Mouse (Mus musculus) midbrain, embryonic 16.5 days (tissue): ENCODE measurements around the gene Olfr1440. TPM values are rescaled to one million over a fixed set of nuclear protein-coding genes. Genes with fewer than 3 reads are reported as not detected.

Experiments
- ATAC-seq: fragments of 200-750 bp; cut with Nextera tagmentation; 2 replicates; pipeline ENCODE4 v1.8.0; 2017; ENCODE audit warnings: moderate TSS enrichment
- H3K27ac ChIP-seq: fragments of 300-500 bp; sonication (generic); 2 replicates; pipeline ENCODE4 v1.5.1; 2014; ENCODE audit warnings: mild to moderate bottlenecking, low read length, mixed read lengths
- H3K27me3 ChIP-seq: fragments of 300-500 bp; sonication (generic); 2 replicates; pipeline ENCODE4 v1.6.1; 2014; ENCODE audit warnings: low read depth, low read length, mixed read lengths; ENCODE audit not compliant: control insufficient read depth, insufficient read depth
- H3K36me3 ChIP-seq: fragments of 300-500 bp; sonication (generic); 2 replicates; pipeline ENCODE4 v1.6.1; 2014; ENCODE audit warnings: mild to moderate bottlenecking, low read length, moderate library complexity, mixed read lengths; ENCODE audit not compliant: control insufficient read depth, insufficient read depth
- H3K4me1 ChIP-seq: fragments of 300-500 bp; sonication (generic); 2 replicates; pipeline ENCODE4 v1.6.1; 2014; ENCODE audit warnings: mild to moderate bottlenecking, low read length, mixed read lengths; ENCODE audit not compliant: control insufficient read depth, insufficient read depth
- H3K4me2 ChIP-seq: fragments of 300-500 bp; sonication (generic); 2 replicates; pipeline ENCODE4 v1.6.1; 2014; ENCODE audit warnings: mild to moderate bottlenecking, low read length, mixed read lengths
- H3K4me3 ChIP-seq: fragments of 300-500 bp; sonication (generic); 2 replicates; pipeline ENCODE4 v1.5.1; 2014; ENCODE audit warnings: low read depth, mild to moderate bottlenecking, low read length, moderate library complexity, mixed read lengths
- H3K9ac ChIP-seq: fragments of 300-500 bp; sonication (generic); 2 replicates; pipeline ENCODE4 v1.6.1; 2014; ENCODE audit warnings: low read depth, low read length, mixed read lengths
- H3K9me3 ChIP-seq: fragments of 300-500 bp; sonication (generic); replicated peaks from 2 replicates; pipeline ENCODE4 v1.6.1; 2014; ENCODE audit warnings: mild to moderate bottlenecking, low read length, mixed read lengths; ENCODE audit not compliant: control insufficient read depth, poor library complexity, severe bottlenecking
- WGBS: fragments of 180-500 bp; shearing (Covaris S2); extraction: QIAGEN DNeasy Blood & Tissue Kit; methylation state at CpG from one replicate; pipeline ENCODE4 v1.1.7; 2014; 5-methylcytosine and 5-hydroxymethylcytosine counted together
- polyA plus RNA-seq: library from polyadenylated mRNA; unstranded; fragments of >200 nt; fragmentation: Nextera tagmentation; extraction: Ambion mirVana; gene quantifications from 2 replicates; pipeline ENCODE4 v1.2.1, GENCODE M21; 2015

Olfr1440 gene
- polyA plus RNA-seq, 1 experiment from 2014 or later, result not detected

DNA sequence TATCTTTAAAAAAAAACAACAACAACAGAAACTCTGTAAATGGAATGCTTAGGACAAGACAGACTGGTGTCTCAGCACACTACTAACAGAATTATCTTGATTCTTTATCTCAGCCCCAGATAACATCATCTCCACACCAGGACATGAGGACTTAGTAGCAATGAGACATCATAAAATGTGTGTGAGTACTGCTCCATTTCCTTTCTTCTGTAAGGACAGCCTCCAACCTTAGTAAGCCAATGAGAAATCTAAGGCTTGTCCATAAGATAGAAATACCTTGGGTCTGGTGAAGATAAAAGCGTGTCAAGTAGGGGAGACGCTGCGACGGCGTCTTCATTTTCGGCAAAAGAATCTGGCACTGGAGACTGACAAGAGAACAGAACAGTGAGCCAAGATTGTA lies 40.5 kb downstream of the Olfr1440 start, which contains the start of gene Pfpl:
Gene Pfpl (plus strand): TSS at position 301 of the 400 bp plus-strand sequence.
- WGBS, result 95% methylated on average over 6 of the region's 6 CpGs
- H3K4me2 ChIP-seq, result no peak within 1 kb of the TSS
- ATAC-seq, result no peak

DNA sequence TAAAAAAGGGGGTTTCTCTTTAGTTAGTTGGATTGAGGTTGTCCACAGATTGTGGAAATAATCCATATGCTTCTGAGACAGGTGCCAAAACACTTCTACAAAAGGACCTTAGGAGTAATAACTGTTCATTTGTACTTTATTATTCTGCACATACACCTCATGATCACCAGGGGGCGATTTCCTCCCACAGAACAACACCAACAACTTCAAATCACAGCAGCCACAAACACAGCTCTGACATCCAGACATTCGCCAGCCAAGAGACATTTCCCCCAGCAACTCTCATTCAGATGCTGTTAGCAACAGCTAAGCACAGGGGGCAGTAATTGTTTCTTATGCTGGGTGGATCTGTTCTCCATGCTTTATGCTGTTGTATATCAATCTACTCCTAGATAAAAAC lies 46.0 kb downstream of the Olfr1440 start:
- H3K4me2 ChIP-seq, result no peak overlapping the region
- H3K27ac ChIP-seq, result no peak overlapping the region
- no peak overlapping the region for H3K4me3 ChIP-seq
- H3K36me3 ChIP-seq, result no peaks in the 10 kb centered on the region
- peak; percentile 60 for ATAC-seq
- no peaks in the 10 kb centered on the region for H3K4me1 ChIP-seq
- H3K9me3 ChIP-seq, result no peaks in the 10 kb centered on the region
- no peaks in the 10 kb centered on the region for H3K27me3 ChIP-seq
- no peak overlapping the region for H3K9ac ChIP-seq
- WGBS, result 1% methylated on average over 2 of the region's 2 CpGs

More for the DNA sequence above, 40.5 kb downstream of the Olfr1440 start, which contains the start of gene Pfpl:
- Histone ChIP-seq H3K9me3 (no peaks in the 10 kb centered on the region), H3K4me1 (no peaks in the 10 kb centered on the region), H3K9ac (no peak within 1 kb of the TSS), H3K27me3 (no peaks in the 10 kb centered on the region), H3K27ac (no peak within 1 kb of the TSS), H3K36me3 (no peaks in the 10 kb centered on the region), H3K4me3 (no peak within 1 kb of the TSS)

DNA sequence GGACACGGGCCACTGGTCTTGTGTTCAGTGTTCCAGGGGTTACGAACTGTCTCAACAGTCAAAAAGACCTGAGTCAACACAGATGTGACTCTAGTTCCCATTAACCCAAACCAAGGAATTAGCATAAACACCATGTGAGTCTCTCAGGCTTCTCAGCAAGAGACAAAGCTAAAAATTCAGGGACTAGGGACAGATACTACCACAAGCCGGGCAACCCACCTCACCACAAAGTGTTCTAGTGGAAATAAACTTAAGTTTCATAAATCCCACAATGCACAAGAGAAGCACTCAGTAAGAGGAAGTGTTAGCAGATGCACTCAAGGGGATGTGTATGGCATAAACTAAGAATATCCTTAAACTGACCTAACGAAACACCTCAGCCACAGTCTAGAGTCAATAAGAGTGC lies 47.9 kb downstream of the Olfr1440 start:
- 83% methylated on average over 4 of the region's 4 CpGs for WGBS
- Histone ChIP-seq H3K4me2 (no peak overlapping the region), H3K27ac (no peak overlapping the region), H3K27me3 (no peaks in the 10 kb centered on the region), H3K9ac (no peak overlapping the region), H3K4me3 (no peak overlapping the region), H3K9me3 (no peaks in the 10 kb centered on the region), H3K4me1 (no peaks in the 10 kb centered on the region), H3K36me3 (no peaks in the 10 kb centered on the region)
- no peak for ATAC-seq

DNA sequence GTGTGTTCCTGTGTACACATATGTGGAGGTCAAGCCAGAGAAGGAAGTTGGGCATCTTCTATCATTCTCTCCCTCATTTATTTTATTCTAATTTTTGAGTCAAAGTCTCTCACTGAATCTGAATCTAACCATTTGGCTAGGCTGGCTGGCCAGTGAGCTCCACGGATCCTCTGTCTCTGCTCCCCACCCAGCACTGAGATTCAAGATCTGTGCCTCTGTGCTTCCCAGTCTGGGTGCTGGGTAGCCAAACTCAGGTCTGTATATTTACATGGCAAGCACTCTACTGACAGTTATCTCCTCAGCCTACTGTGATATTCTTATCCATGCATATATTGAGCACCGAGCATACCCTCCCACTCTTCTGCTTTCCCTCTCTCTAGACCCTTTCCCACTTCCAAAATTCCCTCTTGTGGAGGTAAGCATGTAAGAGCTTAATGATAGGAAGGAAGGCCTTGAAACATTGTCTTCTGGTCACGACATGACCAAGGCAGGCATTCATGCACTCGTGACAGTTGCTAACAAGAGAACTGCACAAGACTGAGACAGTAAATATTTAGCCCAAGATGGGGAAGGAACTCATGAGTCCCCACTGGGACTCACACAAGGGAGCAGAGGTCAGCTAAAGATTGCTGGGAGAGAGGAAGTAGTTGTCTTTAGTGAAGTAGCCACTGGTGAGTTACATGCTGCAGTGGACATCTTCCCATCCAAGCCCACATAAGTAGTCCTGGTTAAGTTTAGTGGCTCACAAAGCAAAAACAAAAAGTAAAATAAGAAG lies 48.9 kb downstream of the Olfr1440 start:
- no peak overlapping the region for H3K4me3 ChIP-seq
- 80% methylated on average over 4 of the region's 4 CpGs for WGBS
- no peak overlapping the region for H3K4me2 ChIP-seq
- H3K27me3 ChIP-seq, result no peaks in the 10 kb centered on the region
- no peak overlapping the region for H3K27ac ChIP-seq
- no peak overlapping the region for H3K9ac ChIP-seq
- no peaks in the 10 kb centered on the region for H3K4me1 ChIP-seq
- H3K9me3 ChIP-seq, result no peaks in the 10 kb centered on the region
- no peak for ATAC-seq
- H3K36me3 ChIP-seq, result no peaks in the 10 kb centered on the region

DNA sequence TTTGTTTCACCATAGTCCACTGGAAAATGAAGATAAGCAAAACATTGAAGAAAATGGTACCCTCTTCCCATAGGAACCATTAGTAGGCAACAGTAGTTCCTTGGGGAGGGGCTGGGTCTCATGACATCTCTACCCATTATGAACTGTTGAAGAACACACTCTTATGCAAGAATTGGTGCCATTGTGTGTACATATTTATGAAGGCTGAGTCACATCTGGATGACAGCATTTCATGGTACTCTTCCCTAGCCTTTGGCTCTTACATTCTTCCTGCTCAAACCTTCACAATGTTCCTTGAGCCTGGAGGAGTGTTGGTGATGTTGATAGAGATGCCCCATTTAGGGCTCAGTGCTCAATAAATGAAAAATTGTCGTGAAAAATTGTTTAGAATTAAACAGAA lies 52.5 kb downstream of the Olfr1440 start:
- Histone ChIP-seq H3K36me3 (no peaks in the 10 kb centered on the region), H3K4me3 (no peak overlapping the region), H3K9me3 (no peaks in the 10 kb centered on the region), H3K27me3 (no peaks in the 10 kb centered on the region), H3K4me1 (no peaks in the 10 kb centered on the region), H3K27ac (no peak overlapping the region), H3K9ac (no peak overlapping the region), H3K4me2 (no peak overlapping the region)
- WGBS, result 67% methylated on average over 1 of the region's 1 CpGs
- ATAC-seq, result no peak

DNA sequence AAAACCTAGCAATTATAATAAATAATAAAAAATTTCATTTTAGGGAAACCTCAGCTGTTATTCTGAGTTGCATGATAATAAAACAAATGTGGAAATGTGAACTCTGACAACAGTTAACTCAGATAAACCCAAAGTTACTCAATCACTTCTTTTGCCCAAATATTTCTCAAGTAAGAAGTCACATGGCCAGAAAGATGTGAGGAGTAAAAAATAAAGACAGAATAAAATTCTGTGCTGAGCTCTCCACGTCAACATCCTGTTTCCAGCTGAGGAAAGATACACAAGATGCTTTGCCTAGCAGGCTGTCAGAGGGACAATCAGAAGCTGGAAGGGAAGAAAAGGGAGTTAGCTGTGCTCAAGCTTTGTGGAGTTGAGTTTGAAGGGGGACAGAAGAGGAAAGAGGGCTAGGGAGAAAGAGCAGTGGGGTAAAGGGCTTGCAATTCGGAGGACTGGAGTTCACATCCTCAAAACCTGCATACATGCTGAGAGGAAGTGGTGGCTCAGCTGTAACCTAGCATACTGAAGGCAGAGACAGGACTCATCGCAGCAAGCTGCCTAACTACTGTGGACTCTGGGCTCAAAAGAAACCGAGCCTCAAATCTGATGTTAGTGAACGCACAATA lies 53.1 kb downstream of the Olfr1440 start:
- Histone ChIP-seq H3K27ac (no peak overlapping the region), H3K36me3 (no peaks in the 10 kb centered on the region), H3K9ac (no peak overlapping the region), H3K27me3 (no peaks in the 10 kb centered on the region), H3K9me3 (no peaks in the 10 kb centered on the region), H3K4me2 (no peak overlapping the region), H3K4me3 (no peak overlapping the region), H3K4me1 (no peaks in the 10 kb centered on the region)
- 63% methylated on average over 5 of the region's 5 CpGs for WGBS
- no peak for ATAC-seq

DNA sequence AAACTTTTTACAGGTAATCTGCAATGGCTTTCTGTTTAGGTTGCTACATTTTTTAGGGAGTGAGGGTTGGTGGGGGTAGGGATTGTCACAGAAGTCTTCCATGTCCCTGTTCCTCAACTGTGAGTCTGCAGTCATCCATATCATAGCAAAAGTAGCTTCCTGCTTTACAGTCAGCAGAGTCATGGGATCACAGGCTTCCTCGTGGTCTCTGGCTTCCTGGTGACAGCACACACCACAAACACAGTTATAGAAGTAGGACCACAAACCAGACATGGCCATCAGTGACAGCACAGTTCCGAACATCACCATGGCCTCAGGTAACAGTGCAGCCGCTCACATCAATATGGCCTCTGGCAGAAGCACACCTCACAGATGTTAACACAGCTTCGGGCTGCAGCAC lies 55.5 kb downstream of the Olfr1440 start:
- no peak overlapping the region for H3K9ac ChIP-seq
- no peaks in the 10 kb centered on the region for H3K9me3 ChIP-seq
- H3K4me3 ChIP-seq, result no peak overlapping the region
- WGBS, result 81% methylated on average over 4 of the region's 4 CpGs
- no peaks in the 10 kb centered on the region for H3K36me3 ChIP-seq
- H3K4me1 ChIP-seq, result no peaks in the 10 kb centered on the region
- ATAC-seq, result no peak
- H3K27me3 ChIP-seq, result no peaks in the 10 kb centered on the region
- H3K4me2 ChIP-seq, result no peak overlapping the region
- no peak overlapping the region for H3K27ac ChIP-seq

DNA sequence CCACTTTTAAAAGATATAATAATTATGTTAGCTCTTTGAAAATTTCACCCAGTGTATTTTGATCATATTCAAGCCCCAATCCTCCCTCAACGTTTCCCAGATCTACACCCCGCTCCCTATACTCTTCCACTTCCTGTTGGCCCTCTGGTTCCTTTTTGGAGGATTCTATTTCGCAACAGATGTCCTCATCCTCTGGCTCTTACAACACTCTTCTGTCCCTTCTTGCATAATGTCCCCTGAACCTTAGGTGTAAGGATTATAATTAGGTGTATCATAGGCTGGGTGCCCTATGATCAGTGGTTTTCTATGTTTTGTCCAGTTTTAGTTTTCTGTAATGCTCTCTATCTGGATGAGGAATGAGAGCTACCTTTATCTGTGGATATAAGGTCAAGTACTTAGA lies 57.9 kb downstream of the Olfr1440 start:
- 92% methylated on average over 3 of the region's 3 CpGs for WGBS

More for the DNA sequence above, 57.9 kb downstream of the Olfr1440 start:
- H3K9me3 ChIP-seq, result no peaks in the 10 kb centered on the region
- no peak for ATAC-seq
- H3K4me1 ChIP-seq, result no peaks in the 10 kb centered on the region
- H3K27me3 ChIP-seq, result no peaks in the 10 kb centered on the region
- H3K36me3 ChIP-seq, result no peaks in the 10 kb centered on the region
- no peak overlapping the region for H3K9ac ChIP-seq
- no peak overlapping the region for H3K4me2 ChIP-seq
- H3K27ac ChIP-seq, result no peak overlapping the region
- no peak overlapping the region for H3K4me3 ChIP-seq
